Mouse (Mus musculus) megakaryocyte, embryonic 14.5 days (primary cell): ENCODE data around the gene Spag17. TPM values are rescaled to one million over a fixed set of nuclear protein-coding genes. Genes with fewer than 3 reads are reported as not detected.
"Not testable (repeated sequence)": the region's sequence is repeated elsewhere in the genome, so short reads cannot be mapped to it uniquely, and the experiment has no call there.

Experiments
- H3K27me3 ChIP-seq: replicated peaks from 2 replicates; pipeline ENCODE3; 2012; ENCODE audit warnings: inconsistent platforms
- H3K36me3 ChIP-seq: replicated peaks from 2 replicates; pipeline ENCODE3; 2012; ENCODE audit warnings: low read length, inconsistent platforms, mixed read lengths
- H3K4me1 ChIP-seq: 2 replicates; pipeline ENCODE4 v1.6.1; 2012; ENCODE audit warnings: inconsistent platforms
- H3K4me3 ChIP-seq: replicated peaks from 2 replicates; pipeline ENCODE3; 2012; ENCODE audit warnings: moderate library complexity, mild to moderate bottlenecking, inconsistent platforms
- H3K9me3 ChIP-seq: 2 replicates; pipeline ENCODE4 v1.6.1; 2012; ENCODE audit warnings: inconsistent platforms
- FLI1 ChIP-seq: IDR thresholded peaks from 2 replicates; pipeline ENCODE4 v1.6.1; 2012; ENCODE audit warnings: low read length, inconsistent platforms, mixed read lengths
- GATA1 ChIP-seq: IDR thresholded peaks from 3 replicates; pipeline ENCODE4 v1.6.1; 2012; ENCODE audit warnings: mixed read lengths, low read length, inconsistent platforms, borderline replicate concordance
- polyA plus RNA-seq: library from polyadenylated mRNA; stranded (reverse); fragments of >175 nt; gene quantifications from 2 replicates; pipeline ENCODE4 v1.2.3, GENCODE M21; 2012; ENCODE audit warnings: low replicate concordance; ENCODE audit not compliant: insufficient read depth

The Spag17 gene
- polyA plus RNA-seq, 1 experiment, result not detected

GRCm38 (mm10) chr3:99883988-99884564, 1.1 kb upstream of the Spag17 start:
- H3K9me3 ChIP-seq, result peaks cover 29% of the 10 kb centered on the region

GRCm38 (mm10) chr3:99894741-99895140, 9.5 kb downstream of the Spag17 start:
- H3K9me3 ChIP-seq, result peaks cover 55% of the 10 kb centered on the region
- not testable (repeated sequence) for H3K36me3 ChIP-seq, H3K4me1 ChIP-seq, H3K4me3 ChIP-seq, H3K27me3 ChIP-seq

More at GRCm38 (mm10) chr3:99883988-99884564, 1.1 kb upstream of the Spag17 start:
- no peaks in the 10 kb centered on the region for H3K36me3 ChIP-seq
- TF ChIP-seq GATA1, result no peak
- H3K27me3 ChIP-seq, result no peaks in the 10 kb centered on the region
- no peaks in the 10 kb centered on the region for H3K4me1 ChIP-seq
- no peak overlapping the region for H3K4me3 ChIP-seq

- Histone ChIP-seq H3K9me3 (peaks cover 35% of the 10 kb centered on the region), H3K27me3 (no peaks in the 10 kb centered on the region), H3K4me3 (no peak overlapping the region), H3K4me1 (no peaks in the 10 kb centered on the region), H3K36me3 (no peaks in the 10 kb centered on the region)
- TF ChIP-seq FLI1, result no peak
- no peak for TF ChIP-seq GATA1
Measured at GRCm38 (mm10) chr3:99913809-99914439, 28.7 kb downstream of the Spag17 start.

GRCm38 (mm10) chr3:99922944-99923343, 37.7 kb downstream of the Spag17 start:
- Histone ChIP-seq H3K9me3 (peaks cover 13% of the 10 kb centered on the region), H3K4me3 (no peak overlapping the region), H3K27me3 (no peaks in the 10 kb centered on the region), H3K36me3 (no peaks in the 10 kb centered on the region), H3K4me1 (no peaks in the 10 kb centered on the region)
- no peak for TF ChIP-seq FLI1
- TF ChIP-seq GATA1, result no peak

- H3K4me3 ChIP-seq, result no peak overlapping the region
- H3K4me1 ChIP-seq, result no peaks in the 10 kb centered on the region
- TF ChIP-seq GATA1 (no peak), FLI1 (no peak)
- no peaks in the 10 kb centered on the region for H3K36me3 ChIP-seq
- H3K9me3 ChIP-seq, result peaks cover 14% of the 10 kb centered on the region
- no peaks in the 10 kb centered on the region for H3K27me3 ChIP-seq
Measured at GRCm38 (mm10) chr3:99930920-99931620, 45.9 kb downstream of the Spag17 start.

GRCm38 (mm10) chr3:99936159-99936558, 51.0 kb downstream of the Spag17 start:
- no peaks in the 10 kb centered on the region for H3K27me3 ChIP-seq
- H3K4me3 ChIP-seq, result no peak overlapping the region
- H3K4me1 ChIP-seq, result no peaks in the 10 kb centered on the region
- H3K36me3 ChIP-seq, result no peaks in the 10 kb centered on the region
- H3K9me3 ChIP-seq, result 0 out of 2 replicates have a peak, but pooled peaks cover 4% of the 10 kb centered on the region
- TF ChIP-seq GATA1 (no peak), FLI1 (no peak)

- Histone ChIP-seq H3K4me3 (no peak overlapping the region), H3K4me1 (no peaks in the 10 kb centered on the region), H3K27me3 (no peaks in the 10 kb centered on the region), H3K36me3 (no peaks in the 10 kb centered on the region), H3K9me3 (0 out of 2 replicates have a peak, but pooled peaks cover 3% of the 10 kb centered on the region)
- TF ChIP-seq GATA1 (no peak), FLI1 (no peak)
Measured at GRCm38 (mm10) chr3:99938611-99939286, 53.5 kb downstream of the Spag17 start.

GRCm38 (mm10) chr3:99945171-99945570, 60.0 kb downstream of the Spag17 start:
- H3K9me3 ChIP-seq, result no peaks in the 10 kb centered on the region
- H3K4me1 ChIP-seq, result no peaks in the 10 kb centered on the region
- no peaks in the 10 kb centered on the region for H3K36me3 ChIP-seq
- H3K27me3 ChIP-seq, result no peaks in the 10 kb centered on the region
- TF ChIP-seq GATA1 (no peak), FLI1 (no peak)
- no peak overlapping the region for H3K4me3 ChIP-seq

- Histone ChIP-seq H3K36me3 (no peaks in the 10 kb centered on the region), H3K4me3 (no peak overlapping the region), H3K27me3 (no peaks in the 10 kb centered on the region), H3K4me1 (no peaks in the 10 kb centered on the region), H3K9me3 (peaks cover 21% of the 10 kb centered on the region; the same call in 1 of the 2 replicates)
- TF ChIP-seq GATA1 (no peak), FLI1 (no peak)
Measured at GRCm38 (mm10) chr3:99954039-99954602, 68.9 kb downstream of the Spag17 start.

GRCm38 (mm10) chr3:99956517-99956916, 71.3 kb downstream of the Spag17 start:
- TF ChIP-seq GATA1, result no peak
- no peak for TF ChIP-seq FLI1
- Histone ChIP-seq H3K4me1 (no peaks in the 10 kb centered on the region), H3K36me3 (no peaks in the 10 kb centered on the region), H3K27me3 (no peaks in the 10 kb centered on the region), H3K4me3 (no peak overlapping the region), H3K9me3 (peaks cover 21% of the 10 kb centered on the region; the same call in 1 of the 2 replicates)
